Mouse (Mus musculus) megakaryocyte, embryonic 14.5 days (primary cell): ENCODE results near the gene Gbp10.

Experiments
- FLI1 ChIP-seq: IDR thresholded peaks from 2 replicates; pipeline ENCODE4 v1.6.1; 2012; ENCODE audit warnings: low read length, inconsistent platforms, mixed read lengths
- GATA1 ChIP-seq: IDR thresholded peaks from 3 replicates; pipeline ENCODE4 v1.6.1; 2012; ENCODE audit warnings: mixed read lengths, low read length, inconsistent platforms, borderline replicate concordance

GRCm38 (mm10) chr5:105252491-105252890 is 13.2 kb upstream of the Gbp10 start:
- TF ChIP-seq GATA1 = no peak
- no peak for TF ChIP-seq FLI1
